Mouse (Mus musculus) liver, embryonic 14.5 days (tissue): ENCODE results near the gene Apbb2.

Experiments
- CTCF ChIP-seq: IDR thresholded peaks from 2 replicates; pipeline ENCODE4 v1.5.1; 2016; ENCODE audit warnings: antibody characterized with exemption, low read depth, control low read depth
- EP300 ChIP-seq: IDR thresholded peaks from 2 replicates; pipeline ENCODE4 v1.6.1; 2016; ENCODE audit warnings: antibody characterized with exemption, low read depth

GRCm38 (mm10) chr5:66575148-66575547 is 43.4 kb downstream of the Apbb2 start:
- TF ChIP-seq EP300 (no peak), CTCF (no peak)
